Mouse (Mus musculus): ENCODE results near the gene Xrn2. TPM values are rescaled to one million over a fixed set of nuclear protein-coding genes. Genes with fewer than 3 reads are reported as not detected.

Xrn2 gene
- total RNA-seq, 2 experiments from 2014 or later = 46.6 to 47.5 TPM

GRCm38 (mm10) chr2:147073962-147074361 is 61.2 kb downstream of the Xrn2 start:
- peak in 1 of 2 experiments; percentile 32 for DNase-seq (ENCODE audit: low spot score in 2 of 2)
- Histone ChIP-seq H3K27ac (no peak overlapping the region), H3K4me3 (no peak overlapping the region)
- no peak for TF ChIP-seq CTCF (conservative IDR thresholded peaks at IDR 0.05)

GRCm38 (mm10) chr2:147074399-147074798 is 61.6 kb downstream of the Xrn2 start:
- no peak overlapping the region for H3K27ac ChIP-seq
- no peak overlapping the region for H3K4me3 ChIP-seq
- no peak for TF ChIP-seq CTCF (conservative IDR thresholded peaks at IDR 0.05)

GRCm38 (mm10) chr2:147082391-147082790 is 69.6 kb downstream of the Xrn2 start:
- H3K4me3 ChIP-seq = no peak overlapping the region
- no peak for DNase-seq (ENCODE audit: low spot score in 2 of 2)
- no peak for TF ChIP-seq CTCF (conservative IDR thresholded peaks at IDR 0.05)

More at GRCm38 (mm10) chr2:147074399-147074798, 61.6 kb downstream of the Xrn2 start:
- DNase-seq (ENCODE audit: low spot score in 2 of 2) = no peak

GRCm38 (mm10) chr2:147083471-147084365 is 70.9 kb downstream of the Xrn2 start:
- Histone ChIP-seq H3K27ac (no peak overlapping the region), H3K4me3 (no peak overlapping the region)
- no peak for DNase-seq (ENCODE audit: low spot score in 2 of 2)
- no peak for TF ChIP-seq CTCF (conservative IDR thresholded peaks at IDR 0.05)

More at GRCm38 (mm10) chr2:147082391-147082790, 69.6 kb downstream of the Xrn2 start:
- H3K27ac ChIP-seq = no peak overlapping the region

- TF ChIP-seq CTCF (conservative IDR thresholded peaks at IDR 0.05) = no peak
- DNase-seq (ENCODE audit: low spot score in 2 of 2) = no peak
- no peak overlapping the region for H3K27ac ChIP-seq
- H3K4me3 ChIP-seq = no peak overlapping the region
These were observed 71.7 kb downstream of the Xrn2 start for GRCm38 (mm10) chr2:147084366-147085071.

DNA sequence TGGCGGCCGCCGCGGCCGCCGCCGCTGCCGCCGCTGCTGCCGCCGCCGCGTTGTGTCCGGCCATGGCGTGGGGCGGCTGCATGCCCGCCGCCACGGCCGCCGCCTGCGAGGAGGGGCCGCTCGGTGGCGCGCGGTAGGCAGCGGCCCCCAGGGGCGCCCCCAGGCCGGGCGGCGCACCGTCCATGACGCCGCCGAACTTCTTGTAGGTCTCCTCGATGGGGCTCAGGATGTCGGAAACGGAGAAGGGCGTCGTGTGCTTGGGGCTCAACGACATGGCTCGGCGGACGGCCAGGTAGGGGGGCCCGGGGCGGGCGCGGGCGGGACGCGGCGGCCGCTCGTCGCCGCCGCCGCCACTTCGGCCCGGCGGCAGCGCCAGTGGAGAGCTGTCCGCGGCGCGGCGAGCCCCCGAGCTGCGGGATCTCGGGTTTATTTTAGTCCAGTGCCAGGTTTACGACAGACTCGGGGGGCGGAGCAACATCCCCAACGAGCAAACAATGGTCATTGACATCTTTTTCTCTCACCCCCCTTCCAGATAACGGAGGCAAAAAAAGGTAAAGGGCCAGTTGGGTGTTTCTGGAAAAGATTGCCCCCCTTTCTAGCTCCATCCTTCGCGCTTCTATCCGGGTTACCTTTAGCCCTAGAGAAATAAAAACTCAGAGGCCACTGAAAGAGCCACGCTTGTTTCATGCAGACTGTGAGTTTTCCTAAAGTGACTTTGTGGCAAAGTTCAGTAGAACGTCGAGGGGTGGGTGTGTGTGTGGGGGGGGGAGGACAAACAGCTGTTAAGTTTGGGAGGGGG is 72.5 kb downstream of the Xrn2 start, which contains the start of gene Nkx2-4:
Gene Nkx2-4, minus strand, starts transcription at position 374 of the 799 bp plus-strand sequence.
- TF ChIP-seq CTCF (conservative IDR thresholded peaks at IDR 0.05) = no peak
- Histone ChIP-seq H3K4me3 (no peak within 1 kb of the TSS), H3K27ac (no peak within 1 kb of the TSS)
- no peak for DNase-seq (ENCODE audit: low spot score in 2 of 2)

- no peak overlapping the region for H3K4me3 ChIP-seq
- DNase-seq (ENCODE audit: low spot score in 2 of 2) = no peak
- TF ChIP-seq CTCF (conservative IDR thresholded peaks at IDR 0.05) = no peak
- H3K27ac ChIP-seq = no peak overlapping the region
These were observed 73.1 kb downstream of the Xrn2 start for GRCm38 (mm10) chr2:147085937-147086336.

GRCm38 (mm10) chr2:147086441-147086840 is 73.6 kb downstream of the Xrn2 start:
- Histone ChIP-seq H3K27ac (no peak overlapping the region), H3K4me3 (no peak overlapping the region)
- TF ChIP-seq CTCF (conservative IDR thresholded peaks at IDR 0.05) = no peak
- DNase-seq (ENCODE audit: low spot score in 2 of 2) = no peak

- DNase-seq (ENCODE audit: low spot score in 2 of 2) = no peak
- TF ChIP-seq CTCF (conservative IDR thresholded peaks at IDR 0.05) = no peak
- no peak overlapping the region for H3K4me3 ChIP-seq
- no peak overlapping the region for H3K27ac ChIP-seq
These were observed 106.9 kb downstream of the Xrn2 start for GRCm38 (mm10) chr2:147119736-147120135.

- H3K4me3 ChIP-seq = no peak overlapping the region
- TF ChIP-seq CTCF (conservative IDR thresholded peaks at IDR 0.05) = no peak
- H3K27ac ChIP-seq = no peak overlapping the region
These were observed 114.6 kb downstream of the Xrn2 start for GRCm38 (mm10) chr2:147127366-147127765.

More at GRCm38 (mm10) chr2:147127366-147127765, 114.6 kb downstream of the Xrn2 start:
- DNase-seq (ENCODE audit: low spot score in 2 of 2) = no peak

Other genes with a start within 250 kb of the Xrn2 start
- 10 to 100 TPM; 20.6 to 20.9 TPM for gene Kiz, start 157.1 kb upstream of the Xrn2 start, total RNA-seq (2021)
- gene Nkx2-4, start 72.4 kb downstream of the Xrn2 start, total RNA-seq (2021) = not detected
- 1 to 10 TPM; 4.6 to 7.0 TPM for gene Nkx2-2, start 181.2 kb downstream of the Xrn2 start, total RNA-seq (2021)

Data from layer of hippocampus, adult 2 months (tissue).